Mouse (Mus musculus): ENCODE results near the gene Lama4.

Lama4 gene

DNA sequence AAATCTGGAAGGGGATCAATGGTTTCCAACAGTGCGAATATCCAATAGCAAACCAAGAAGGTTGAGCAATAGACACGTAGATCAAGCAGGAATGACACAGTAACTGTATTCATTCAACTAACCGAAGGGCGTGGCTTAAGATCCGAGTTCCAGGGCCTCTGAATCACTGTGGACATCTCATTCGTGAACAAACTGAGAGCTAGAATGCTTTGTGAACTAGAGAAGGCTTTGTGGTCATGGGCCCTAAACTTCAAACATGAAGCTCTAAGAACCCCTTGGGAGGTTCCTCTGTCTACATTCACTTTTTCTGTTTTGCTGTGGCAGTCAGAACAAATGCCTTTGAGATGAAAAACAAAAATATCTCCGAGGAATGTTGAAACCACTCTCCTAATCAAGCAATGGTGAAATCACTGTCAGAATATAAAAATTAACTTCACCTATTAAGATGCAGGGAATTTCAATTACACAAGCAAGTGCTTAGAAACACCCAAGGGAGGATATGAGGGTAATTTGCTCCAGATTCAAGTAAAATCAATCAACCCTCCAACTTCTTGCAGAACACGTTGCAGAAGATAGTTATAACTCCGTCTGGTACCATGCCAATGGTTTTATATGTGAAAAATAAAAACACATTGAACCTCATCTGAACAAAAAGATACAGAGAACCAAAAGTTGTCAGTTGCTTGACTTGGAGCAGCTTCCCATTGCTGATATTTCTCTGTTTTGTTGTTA, 29.6 kb downstream of the Lama4 start:
- no peak for DNase-seq (ENCODE audit: low spot score in 2 of 2)

DNA sequence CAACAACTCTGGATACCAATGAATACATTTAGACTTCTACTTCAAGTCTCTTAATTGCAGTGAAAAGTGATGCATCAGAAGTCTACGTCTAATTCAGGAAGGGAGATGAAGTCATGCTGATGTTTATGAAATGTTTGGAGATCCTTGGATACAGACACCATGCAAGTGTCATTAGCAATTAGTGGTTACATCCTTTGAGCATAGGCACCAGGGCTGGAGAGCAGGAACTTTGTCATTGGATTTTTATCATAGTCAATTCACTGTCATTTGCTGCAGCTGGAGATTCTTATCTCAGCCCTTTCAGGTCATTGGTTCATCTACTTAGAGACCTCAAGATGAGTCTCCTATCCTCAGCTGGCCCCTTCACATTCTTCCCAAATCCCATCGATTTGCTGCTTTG, 30.6 kb downstream of the Lama4 start:
- no peak for DNase-seq (ENCODE audit: low spot score in 2 of 2)

DNA sequence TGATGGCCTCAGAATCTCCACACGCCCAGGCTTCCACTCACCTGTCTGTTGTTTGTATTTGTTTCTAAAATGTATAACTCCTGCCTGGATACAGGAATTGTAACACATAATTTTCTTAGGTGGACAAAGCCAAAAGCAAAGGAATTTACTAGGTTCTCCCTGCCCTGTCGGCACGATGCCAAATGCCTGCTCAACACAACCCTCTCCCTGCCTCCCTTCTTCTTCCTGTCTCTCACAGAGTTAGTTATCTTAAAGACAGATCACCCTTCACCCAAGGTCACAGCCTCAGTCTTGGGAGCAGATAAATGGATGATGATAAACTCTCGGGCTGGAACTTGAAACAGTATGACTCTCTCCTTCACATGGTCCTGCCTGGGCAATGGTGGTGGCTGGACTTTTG, 35.6 kb downstream of the Lama4 start:
- no peak for DNase-seq (ENCODE audit: low spot score in 2 of 2)

DNA sequence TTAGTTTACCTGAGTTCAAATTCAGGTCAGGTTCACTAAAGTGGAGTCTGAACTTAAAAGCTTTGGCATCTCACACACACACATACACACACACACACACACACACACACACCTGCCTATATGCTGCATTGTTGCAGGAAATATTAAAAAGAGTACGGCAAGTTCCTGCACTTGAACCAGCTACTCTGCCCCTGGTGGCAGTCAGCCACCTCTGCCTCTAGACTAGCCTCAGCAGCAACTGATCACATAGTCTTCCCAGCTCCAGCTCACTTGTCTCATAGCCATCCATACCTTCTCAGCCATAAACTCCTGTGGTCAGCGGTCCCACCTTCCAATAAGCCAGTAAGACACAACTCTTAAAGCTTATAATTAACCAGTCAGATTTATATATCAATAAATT, 37.2 kb downstream of the Lama4 start:
- DNase-seq (ENCODE audit: low spot score in 2 of 2) = no peak

DNA sequence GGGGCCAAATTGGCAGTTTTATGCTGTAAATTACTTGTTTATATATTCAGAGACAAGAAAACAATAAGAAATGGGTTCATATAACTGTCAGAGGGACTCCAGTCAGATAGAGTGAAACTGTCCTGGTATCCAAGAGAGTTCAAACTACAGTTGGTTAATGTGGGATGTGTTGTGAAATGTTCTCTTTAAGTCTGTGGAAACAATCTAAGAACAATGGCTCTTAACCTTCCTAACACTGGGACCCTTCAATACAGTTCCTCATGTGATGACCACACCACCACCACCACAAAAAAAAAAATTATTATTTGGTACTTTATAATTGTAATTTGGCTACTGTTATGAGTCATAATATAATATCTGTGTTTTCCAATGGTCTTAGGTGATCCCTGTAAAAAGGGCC, 38.2 kb downstream of the Lama4 start:
- DNase-seq (ENCODE audit: low spot score in 2 of 2) = no peak

DNA sequence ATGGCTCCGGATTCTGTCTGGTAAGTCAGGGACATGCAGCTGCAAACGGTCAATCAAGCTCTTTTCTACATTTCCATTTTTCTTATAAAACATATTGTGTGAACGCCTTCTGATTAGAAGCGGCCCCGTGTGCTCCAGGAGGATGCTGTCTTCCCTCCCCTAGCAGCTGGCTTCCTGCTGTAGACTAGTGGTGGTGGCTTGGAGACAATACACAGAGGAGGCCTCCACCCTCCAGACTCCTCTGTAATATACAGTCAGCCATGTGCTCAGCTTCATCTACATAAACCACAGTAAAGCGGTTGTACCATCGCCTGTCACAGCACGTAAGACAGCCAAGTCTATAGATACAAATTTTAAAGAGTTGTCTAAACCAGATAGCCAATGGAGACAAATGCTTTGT, 40.2 kb downstream of the Lama4 start:
- DNase-seq (ENCODE audit: low spot score in 2 of 2) = no peak

DNA sequence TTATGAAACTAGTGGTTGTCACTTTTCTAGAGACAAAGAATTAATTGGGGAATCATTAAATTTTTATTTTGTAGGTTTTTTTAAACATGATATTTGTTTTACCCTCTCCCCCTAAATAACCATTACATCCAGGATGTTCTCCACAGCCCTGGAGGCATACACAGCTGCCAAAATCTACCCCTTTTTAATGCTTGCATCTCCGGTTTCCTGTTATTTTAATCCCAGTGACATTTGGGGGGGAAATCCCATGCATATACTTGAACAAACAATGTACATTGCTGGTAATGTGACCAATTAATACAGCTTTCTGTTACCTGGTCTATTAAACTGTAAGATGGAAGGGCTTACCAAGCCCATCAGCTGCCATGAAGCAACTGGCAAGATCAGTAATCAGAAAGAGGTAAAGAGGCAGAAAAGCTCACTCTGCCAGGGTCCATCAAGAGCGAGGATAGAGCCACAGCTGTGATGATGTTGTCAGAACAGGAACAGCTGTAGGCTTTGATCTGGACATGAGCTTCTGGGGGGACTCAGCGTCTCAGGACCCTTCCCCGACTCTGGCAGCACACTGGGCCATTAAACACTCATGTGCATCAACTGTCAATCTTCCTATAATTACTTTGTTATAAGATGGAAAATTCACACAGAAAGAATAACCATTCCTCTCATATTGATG, 41.3 kb downstream of the Lama4 start:
- no peak for DNase-seq (ENCODE audit: low spot score in 2 of 2)

DNA sequence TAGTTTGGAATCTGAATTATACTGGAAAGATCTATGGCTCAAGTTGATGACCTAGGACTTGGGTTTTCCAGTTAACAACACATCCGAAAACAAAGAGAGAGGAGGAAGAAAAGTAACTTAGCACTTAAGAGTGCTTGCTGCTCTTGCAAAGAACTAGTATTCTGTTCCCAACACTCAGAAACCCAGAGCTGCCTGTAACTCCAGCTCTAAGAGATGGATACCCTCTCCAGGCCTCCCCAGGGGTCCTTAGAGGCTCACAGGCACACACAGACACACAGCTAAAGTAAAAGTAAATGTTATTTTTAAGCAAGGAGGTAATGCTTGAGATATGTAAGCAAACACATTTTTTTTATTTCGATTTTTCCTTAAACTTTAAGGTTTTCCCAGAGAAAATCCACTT, 49.5 kb downstream of the Lama4 start:
- DNase-seq (ENCODE audit: low spot score in 2 of 2) = no peak

DNA sequence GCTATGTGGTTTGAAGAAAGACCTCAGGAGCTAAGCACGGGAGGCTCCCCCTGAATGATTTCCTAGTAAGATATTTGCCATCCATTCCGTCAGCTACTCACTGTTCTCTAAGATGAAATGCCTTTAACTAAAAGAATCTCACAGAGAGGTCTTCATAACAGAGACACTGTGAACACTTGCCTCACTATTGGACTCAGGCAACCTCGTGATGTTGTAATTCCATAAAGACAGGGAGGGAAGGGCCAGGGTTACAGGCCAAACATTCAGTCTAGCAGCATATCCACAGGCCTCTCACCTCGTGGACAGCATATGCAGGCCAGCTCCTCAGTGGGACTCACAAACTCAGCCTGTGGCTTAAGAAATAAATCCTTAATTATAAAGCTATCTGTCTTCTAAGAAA, 52.7 kb downstream of the Lama4 start:
- DNase-seq (ENCODE audit: low spot score in 2 of 2) = no peak

DNA sequence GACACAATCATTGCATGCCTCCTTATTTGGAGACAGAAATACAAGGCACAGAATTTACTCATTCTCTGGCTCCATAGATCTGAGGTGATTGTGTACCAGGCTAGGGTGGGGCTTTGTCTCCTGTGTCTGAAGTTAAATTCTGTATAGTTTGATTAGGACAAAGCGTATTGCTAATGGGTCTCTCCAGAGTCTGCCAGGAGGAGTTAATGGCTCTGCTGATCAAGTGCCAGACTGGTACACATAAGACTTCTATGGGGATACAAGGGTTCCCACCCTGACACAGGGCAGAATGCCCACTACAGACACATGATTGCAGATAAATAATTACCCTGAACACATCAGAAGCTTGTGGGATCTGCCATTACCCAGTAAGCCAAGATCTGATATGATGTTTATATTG, 53.3 kb downstream of the Lama4 start:
- DNase-seq (ENCODE audit: low spot score in 2 of 2) = no peak

DNA sequence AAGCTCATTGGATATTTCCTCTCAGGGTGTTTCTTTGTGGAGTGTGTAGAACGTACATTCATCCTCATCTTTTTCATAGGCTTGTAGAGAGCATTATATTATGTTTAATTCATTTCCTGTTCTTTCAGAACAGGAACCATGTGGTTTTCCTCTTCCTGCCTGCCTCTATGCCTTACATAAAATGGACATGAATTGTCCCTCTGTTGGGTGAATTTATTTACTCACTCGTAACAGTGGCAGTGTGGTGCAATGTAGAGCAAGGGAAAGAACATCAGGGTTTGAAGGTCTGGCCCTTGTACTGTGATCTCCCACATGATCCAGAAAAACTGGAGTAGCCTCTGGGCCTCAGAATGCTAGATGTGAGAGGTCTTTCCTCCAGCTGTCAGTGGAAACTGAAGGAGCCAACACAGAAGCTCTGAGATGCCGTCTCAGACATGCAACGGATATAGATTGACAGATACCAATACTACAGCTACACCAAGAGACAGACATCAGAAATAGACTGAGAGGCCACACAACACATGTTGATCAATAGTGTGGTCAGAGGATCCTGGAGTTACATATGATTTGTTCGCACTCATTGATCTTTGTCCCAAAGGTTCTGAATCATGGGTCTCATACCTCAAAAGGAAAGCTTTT, 58.4 kb downstream of the Lama4 start:
- DNase-seq (ENCODE audit: low spot score in 2 of 2) = no peak

DNA sequence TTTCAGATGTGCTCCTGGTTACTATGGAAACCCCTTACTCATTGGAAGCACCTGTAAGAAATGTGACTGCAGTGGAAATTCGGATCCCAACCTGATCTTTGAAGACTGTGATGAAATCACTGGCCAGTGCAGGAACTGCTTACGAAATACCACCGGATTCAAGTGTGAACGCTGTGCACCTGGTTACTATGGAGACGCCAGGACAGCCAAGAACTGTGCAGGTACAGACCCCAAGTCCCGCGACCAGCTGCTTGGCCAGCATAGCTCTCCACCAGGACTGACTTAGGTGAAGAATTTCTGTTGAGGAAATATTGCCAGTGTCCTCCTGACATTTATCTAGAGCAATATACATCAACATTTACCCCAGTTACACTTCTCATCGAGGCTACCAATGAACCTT, 61.2 kb downstream of the Lama4 start:
- DNase-seq (ENCODE audit: low spot score in 2 of 2) = no peak

DNA sequence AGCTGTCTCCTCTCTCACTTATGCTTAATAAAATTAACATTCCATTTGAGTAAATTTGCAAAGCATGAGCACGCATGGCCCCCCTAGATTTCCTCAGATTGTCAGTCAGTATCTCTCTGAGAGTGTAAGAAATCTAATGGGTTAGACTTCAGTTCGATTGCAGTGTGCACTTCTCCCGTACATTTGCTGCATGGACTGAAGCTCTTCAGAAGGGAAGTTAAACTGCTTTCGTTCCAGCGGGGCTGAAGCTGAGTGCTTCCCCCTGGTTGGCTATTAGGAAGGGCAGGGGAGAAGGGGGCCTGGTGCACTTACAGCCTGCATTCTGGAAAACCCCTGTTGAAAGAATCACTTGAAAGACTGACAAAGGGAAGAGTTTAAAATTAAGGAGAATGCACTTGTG, 61.7 kb downstream of the Lama4 start:
- no peak for DNase-seq (ENCODE audit: low spot score in 2 of 2)

DNA sequence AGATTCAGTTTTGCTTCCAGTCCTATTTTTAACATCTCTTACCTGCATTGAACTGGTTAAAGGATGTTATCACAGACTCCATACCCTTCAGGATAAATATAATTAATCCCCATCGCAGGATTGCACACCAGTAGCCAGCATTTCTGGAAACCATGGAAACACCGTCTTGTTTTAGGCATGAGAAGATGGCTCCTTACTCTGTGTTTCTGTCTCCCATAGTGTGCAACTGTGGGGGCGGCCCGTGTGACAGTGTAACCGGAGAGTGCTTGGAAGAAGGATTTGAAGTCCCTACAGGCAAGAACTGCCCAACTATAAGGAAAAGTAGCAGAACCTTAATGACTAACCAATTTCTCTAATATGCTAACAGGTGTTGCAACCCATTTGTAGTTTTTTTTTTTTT, 63.1 kb downstream of the Lama4 start:
- no peak for DNase-seq (ENCODE audit: low spot score in 2 of 2)

DNA sequence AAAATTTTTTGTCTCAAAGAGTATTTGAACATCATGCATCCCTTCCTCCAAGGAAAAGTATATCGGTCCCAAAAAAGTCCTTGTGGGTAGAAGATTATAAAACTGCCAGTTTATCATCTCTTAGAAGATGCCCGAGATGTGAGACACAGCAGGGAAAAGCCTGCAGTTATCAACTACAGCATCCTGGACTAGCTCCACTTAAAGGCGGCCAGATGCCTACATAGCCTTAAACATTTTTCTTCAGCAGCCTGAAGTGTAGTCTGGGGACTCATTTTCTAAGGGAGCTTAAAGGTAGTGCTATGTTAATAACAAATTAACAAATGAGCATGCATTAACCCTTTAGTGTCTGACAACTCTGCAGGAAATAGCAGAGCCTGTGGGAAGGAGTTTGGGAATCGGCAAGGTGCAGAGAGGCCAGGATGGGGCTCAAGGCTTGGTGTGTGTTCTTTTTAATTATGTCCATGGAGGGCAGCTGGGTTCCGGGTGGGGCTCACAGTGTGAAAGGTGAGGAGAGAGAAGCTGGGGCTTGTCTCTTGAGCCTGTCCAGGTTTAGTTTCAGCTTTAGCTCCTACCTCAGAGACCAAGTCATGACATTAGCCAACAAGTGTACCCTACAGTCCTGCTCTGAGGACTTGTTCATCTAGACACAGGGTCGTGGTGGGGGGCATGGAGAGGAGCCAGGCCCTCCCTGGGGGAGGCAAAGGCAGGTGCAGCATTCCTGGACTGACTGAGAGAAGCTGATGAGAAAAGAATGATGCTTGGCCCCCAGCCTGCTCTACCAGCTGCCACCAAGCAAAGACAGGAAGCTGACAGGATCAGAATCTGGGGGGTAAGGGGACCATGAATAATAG, 64.2 kb downstream of the Lama4 start:
- no peak for DNase-seq (ENCODE audit: low spot score in 2 of 2)

DNA sequence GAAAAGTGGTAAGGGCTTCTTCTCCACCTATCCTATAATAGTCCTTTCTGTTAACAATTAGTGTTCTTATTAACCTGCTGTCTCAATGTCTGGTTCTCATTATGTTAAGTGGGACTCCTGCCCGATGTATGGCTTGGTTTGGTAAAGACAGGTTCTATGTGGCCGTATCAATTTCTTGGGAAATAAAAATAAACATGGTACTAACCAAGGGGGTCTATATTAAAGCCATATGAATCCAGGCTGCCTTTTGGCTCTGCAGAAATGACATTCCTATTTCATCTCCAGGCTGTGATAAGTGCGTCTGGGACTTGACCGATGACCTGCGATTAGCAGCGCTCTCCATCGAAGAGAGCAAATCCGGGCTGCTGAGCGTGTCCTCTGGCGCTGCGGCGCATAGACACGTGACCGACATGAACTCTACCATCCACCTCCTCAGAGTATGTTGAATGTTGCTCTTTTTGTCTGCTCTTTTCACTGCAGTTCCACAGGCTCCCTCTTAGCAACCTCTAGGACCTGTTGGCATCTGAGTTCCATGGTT, 64.9 kb downstream of the Lama4 start:
- DNase-seq (ENCODE audit: low spot score in 2 of 2) = no peak

DNA sequence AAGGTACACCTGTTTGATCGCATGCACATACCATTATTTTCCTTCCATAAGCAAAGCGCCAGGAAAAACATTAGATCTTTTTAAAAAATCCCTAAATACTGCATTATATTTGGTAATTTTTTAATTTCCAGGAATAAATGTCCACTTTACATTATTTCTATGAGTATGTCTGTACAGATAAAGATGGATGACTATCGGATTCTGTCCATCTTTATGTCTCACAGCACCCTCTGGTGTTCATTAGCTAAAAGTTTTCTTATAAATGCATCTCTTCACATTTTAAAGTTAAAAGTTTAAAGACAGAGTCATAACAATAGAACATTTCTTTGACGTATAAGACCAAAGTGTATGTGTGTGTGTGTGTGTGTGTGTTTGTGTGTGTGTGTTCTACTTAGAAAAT, 74.2 kb downstream of the Lama4 start:
- DNase-seq (ENCODE audit: low spot score in 2 of 2) = no peak

DNA sequence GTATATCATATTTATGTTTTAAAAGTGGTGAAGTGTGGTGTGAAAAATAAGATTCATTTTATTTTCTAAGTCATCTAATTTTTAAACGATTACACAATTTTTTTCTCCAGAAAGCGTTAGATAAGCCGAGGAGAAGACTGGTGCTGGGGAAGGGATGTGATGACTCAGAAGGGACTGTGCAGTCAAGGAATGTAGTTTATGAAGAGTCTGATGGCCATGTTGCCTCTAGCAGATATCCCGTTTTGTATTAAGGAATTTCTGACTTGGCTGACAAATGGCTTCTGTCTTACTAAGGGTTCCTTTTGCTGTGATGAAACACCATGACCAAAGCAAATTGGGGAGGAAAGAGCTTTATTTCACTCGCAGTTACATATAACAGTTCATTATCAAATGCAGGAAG, 74.7 kb downstream of the Lama4 start:
- DNase-seq (ENCODE audit: low spot score in 2 of 2) = no peak

DNA sequence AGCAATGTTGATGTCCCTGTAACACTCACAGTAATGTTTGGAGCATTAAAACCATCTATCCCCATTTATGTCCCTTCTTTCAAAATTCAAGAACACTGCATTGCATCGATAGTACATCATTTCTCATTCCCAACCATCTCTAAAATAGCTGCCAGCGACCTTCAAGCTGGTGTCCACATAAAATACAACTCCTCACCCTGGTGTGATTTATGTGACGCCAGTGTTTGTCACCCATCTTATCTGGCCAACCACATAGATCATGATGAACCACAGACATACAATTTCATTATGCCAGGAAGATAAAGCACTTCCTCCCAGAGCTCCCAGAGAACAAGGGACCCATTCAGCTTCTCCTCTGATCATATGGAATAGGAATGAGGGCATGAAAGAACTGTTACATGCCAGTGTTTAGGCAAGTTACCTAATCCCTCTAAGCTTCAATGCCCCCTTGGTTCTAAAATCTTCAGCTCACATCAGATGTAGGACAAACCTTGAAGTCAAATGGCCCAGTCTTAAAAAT, 79.2 kb downstream of the Lama4 start:
- DNase-seq (ENCODE audit: low spot score in 2 of 2) = no peak

DNA sequence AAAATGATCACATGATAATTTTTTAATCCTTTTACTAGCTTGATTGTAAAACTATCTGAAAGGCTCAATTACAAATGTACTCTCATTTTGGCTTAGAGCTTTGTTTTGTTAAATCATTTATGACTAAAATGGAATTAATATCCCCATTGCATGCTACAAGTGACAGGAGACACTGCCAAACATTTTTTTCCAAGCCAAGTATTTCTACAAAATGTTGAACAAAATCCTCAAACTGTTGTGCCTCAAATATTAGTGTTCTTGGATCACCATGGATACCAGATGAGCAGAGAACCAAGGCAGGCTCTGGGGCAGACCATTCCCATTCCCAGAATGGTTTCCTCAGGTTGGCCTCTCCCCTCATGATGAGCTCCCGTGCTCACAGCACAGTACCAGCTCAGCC, 79.8 kb downstream of the Lama4 start:
- DNase-seq (ENCODE audit: low spot score in 2 of 2) = no peak

DNA sequence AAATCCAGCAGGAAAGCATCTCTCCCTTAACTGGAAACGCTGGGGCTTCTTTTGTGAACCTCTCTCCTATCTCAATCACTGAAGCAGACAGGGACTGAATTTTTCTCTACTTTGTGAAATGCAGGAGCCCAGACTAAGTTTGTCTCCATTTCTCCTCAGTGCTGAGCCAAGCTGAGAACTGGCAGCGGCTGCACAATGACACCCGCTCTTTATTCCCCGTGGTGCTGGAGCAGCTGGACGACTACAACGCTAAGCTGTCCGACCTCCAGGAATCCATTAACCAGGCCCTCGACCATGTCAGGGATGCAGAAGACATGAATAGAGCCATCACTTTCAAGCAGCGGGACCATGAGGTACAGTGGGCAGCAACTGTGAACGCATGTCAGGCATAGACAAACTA, 82.5 kb downstream of the Lama4 start:
- no peak for DNase-seq (ENCODE audit: low spot score in 2 of 2)
